Mouse (Mus musculus): ENCODE results near the gene Hopx. TPM values are rescaled to one million over a fixed set of nuclear protein-coding genes. Genes with fewer than 3 reads are reported as not detected.

Hopx gene
- polyA plus RNA-seq, 1 experiment from 2014 or later: 8.8 TPM

GRCm38 (mm10) chr5:77080761-77081160 lies 34.2 kb downstream of the Hopx start:
- Histone ChIP-seq H3K9me3 (no peaks in the 10 kb centered on the region), H3K27ac (replicated peaks) (no peak overlapping the region), H3K9ac (no peak overlapping the region), H3K27me3 (no peaks in the 10 kb centered on the region), H3K36me3 (no peaks in the 10 kb centered on the region), H3K4me1 (replicated peaks) (no peaks in the 10 kb centered on the region), H3K4me3 (no peak overlapping the region), H3K4me2 (no peak overlapping the region)
- no peak for ATAC-seq (ENCODE audit: low read depth)
- 91% methylated on average over 4 of the region's 4 CpGs for WGBS

GRCm38 (mm10) chr5:77075951-77076350 lies 39.0 kb downstream of the Hopx start:
- no peak overlapping the region for H3K27ac ChIP-seq (replicated peaks)
- no peak overlapping the region for H3K9ac ChIP-seq
- no peaks in the 10 kb centered on the region for H3K27me3 ChIP-seq
- no peak overlapping the region for H3K4me2 ChIP-seq
- 93% methylated on average over 4 of the region's 4 CpGs for WGBS
- ATAC-seq (ENCODE audit: low read depth): no peak
- H3K36me3 ChIP-seq: no peaks in the 10 kb centered on the region
- H3K4me3 ChIP-seq: no peak overlapping the region
- no peaks in the 10 kb centered on the region for H3K4me1 ChIP-seq (replicated peaks)
- no peaks in the 10 kb centered on the region for H3K9me3 ChIP-seq

GRCm38 (mm10) chr5:77074914-77075313 lies 40.0 kb downstream of the Hopx start:
- Histone ChIP-seq H3K27me3 (no peaks in the 10 kb centered on the region), H3K4me1 (replicated peaks) (no peaks in the 10 kb centered on the region), H3K4me3 (no peak overlapping the region), H3K9ac (no peak overlapping the region), H3K27ac (replicated peaks) (no peak overlapping the region), H3K4me2 (no peak overlapping the region), H3K9me3 (no peaks in the 10 kb centered on the region), H3K36me3 (no peaks in the 10 kb centered on the region)
- 80% methylated on average over 2 of the region's 2 CpGs for WGBS
- ATAC-seq (ENCODE audit: low read depth): no peak

- Histone ChIP-seq H3K4me3 (no peak overlapping the region), H3K27me3 (no peaks in the 10 kb centered on the region), H3K9ac (no peak overlapping the region), H3K4me1 (replicated peaks) (no peaks in the 10 kb centered on the region), H3K36me3 (no peaks in the 10 kb centered on the region), H3K9me3 (no peaks in the 10 kb centered on the region), H3K4me2 (no peak overlapping the region), H3K27ac (replicated peaks) (no peak overlapping the region)
- 91% methylated on average over 8 of the region's 8 CpGs for WGBS
- no peak for ATAC-seq (ENCODE audit: low read depth)
Measured at GRCm38 (mm10) chr5:77073794-77074193, 41.1 kb downstream of the Hopx start.

GRCm38 (mm10) chr5:77071626-77072025 lies 43.3 kb downstream of the Hopx start:
- Histone ChIP-seq H3K9ac (no peak overlapping the region), H3K4me1 (replicated peaks) (no peaks in the 10 kb centered on the region), H3K4me3 (no peak overlapping the region), H3K4me2 (no peak overlapping the region), H3K27ac (replicated peaks) (no peak overlapping the region), H3K9me3 (no peaks in the 10 kb centered on the region), H3K27me3 (no peaks in the 10 kb centered on the region), H3K36me3 (no peaks in the 10 kb centered on the region)
- 79% methylated on average over 3 of the region's 3 CpGs for WGBS
- no peak for ATAC-seq (ENCODE audit: low read depth)

GRCm38 (mm10) chr5:77070987-77071386 lies 43.9 kb downstream of the Hopx start:
- WGBS: 81% methylated on average over 2 of the region's 2 CpGs
- H3K36me3 ChIP-seq: no peaks in the 10 kb centered on the region
- no peak overlapping the region for H3K4me2 ChIP-seq
- no peaks in the 10 kb centered on the region for H3K4me1 ChIP-seq (replicated peaks)
- ATAC-seq (ENCODE audit: low read depth): no peak
- no peak overlapping the region for H3K4me3 ChIP-seq
- H3K27me3 ChIP-seq: no peaks in the 10 kb centered on the region
- no peak overlapping the region for H3K27ac ChIP-seq (replicated peaks)
- H3K9me3 ChIP-seq: no peaks in the 10 kb centered on the region
- no peak overlapping the region for H3K9ac ChIP-seq

- no peak overlapping the region for H3K4me3 ChIP-seq
- H3K27me3 ChIP-seq: no peaks in the 10 kb centered on the region
Measured at GRCm38 (mm10) chr5:77067321-77067720, 47.6 kb downstream of the Hopx start.

GRCm38 (mm10) chr5:77061372-77062038 lies 53.4 kb downstream of the Hopx start:
- Histone ChIP-seq H3K9ac (no peak overlapping the region), H3K4me3 (no peak overlapping the region), H3K27me3 (no peaks in the 10 kb centered on the region), H3K9me3 (no peaks in the 10 kb centered on the region), H3K36me3 (no peaks in the 10 kb centered on the region), H3K4me2 (no peak overlapping the region), H3K27ac (replicated peaks) (no peak overlapping the region), H3K4me1 (replicated peaks) (no peaks in the 10 kb centered on the region; the same call in 1 of the 2 replicates)
- no peak for ATAC-seq (ENCODE audit: low read depth)
- WGBS: 35% methylated on average over 17 of the region's 17 CpGs

More at GRCm38 (mm10) chr5:77067321-77067720, 47.6 kb downstream of the Hopx start:
- no peaks in the 10 kb centered on the region for H3K36me3 ChIP-seq
- no peak for ATAC-seq (ENCODE audit: low read depth)
- no peaks in the 10 kb centered on the region for H3K9me3 ChIP-seq
- H3K27ac ChIP-seq (replicated peaks): no peak overlapping the region
- no peak overlapping the region for H3K9ac ChIP-seq
- 86% methylated on average over 8 of the region's 8 CpGs for WGBS
- no peaks in the 10 kb centered on the region for H3K4me1 ChIP-seq (replicated peaks)
- no peak overlapping the region for H3K4me2 ChIP-seq

GRCm38 (mm10) chr5:77060363-77060762 lies 54.6 kb downstream of the Hopx start:
- no peaks in the 10 kb centered on the region for H3K9me3 ChIP-seq
- no peak overlapping the region for H3K9ac ChIP-seq
- H3K4me3 ChIP-seq: no peak overlapping the region
- no peak for ATAC-seq (ENCODE audit: low read depth)
- no peak overlapping the region for H3K27ac ChIP-seq (replicated peaks)
- WGBS: 52% methylated on average over 10 of the region's 10 CpGs
- H3K4me2 ChIP-seq: no peak overlapping the region
- no peaks in the 10 kb centered on the region for H3K36me3 ChIP-seq
- no peaks in the 10 kb centered on the region for H3K27me3 ChIP-seq
- H3K4me1 ChIP-seq (replicated peaks): no peaks in the 10 kb centered on the region; the same call in 1 of the 2 replicates

- WGBS: 52% methylated on average over 12 of the region's 12 CpGs
- Histone ChIP-seq H3K4me3 (no peak overlapping the region), H3K27me3 (no peaks in the 10 kb centered on the region), H3K36me3 (no peaks in the 10 kb centered on the region), H3K27ac (replicated peaks) (no peak overlapping the region), H3K4me1 (replicated peaks) (no peaks in the 10 kb centered on the region; the same call in 1 of the 2 replicates), H3K9me3 (no peaks in the 10 kb centered on the region), H3K9ac (no peak overlapping the region), H3K4me2 (no peak overlapping the region)
- no peak for ATAC-seq (ENCODE audit: low read depth)
Measured at GRCm38 (mm10) chr5:77056881-77057440, 58.0 kb downstream of the Hopx start.

- no peak overlapping the region for H3K9ac ChIP-seq
- no peaks in the 10 kb centered on the region for H3K27me3 ChIP-seq
- no peaks in the 10 kb centered on the region for H3K9me3 ChIP-seq
- WGBS: 96% methylated on average over 5 of the region's 5 CpGs
- no peak overlapping the region for H3K4me2 ChIP-seq
- no peak overlapping the region for H3K27ac ChIP-seq (replicated peaks)
- H3K36me3 ChIP-seq: no peaks in the 10 kb centered on the region
- no peaks in the 10 kb centered on the region for H3K4me1 ChIP-seq (replicated peaks)
- no peak for ATAC-seq (ENCODE audit: low read depth)
- H3K4me3 ChIP-seq: no peak overlapping the region
Measured at GRCm38 (mm10) chr5:77052616-77053015, 62.3 kb downstream of the Hopx start.

- no peaks in the 10 kb centered on the region for H3K9me3 ChIP-seq
- no peak for ATAC-seq (ENCODE audit: low read depth)
- 45% methylated on average over 5 of the region's 5 CpGs for WGBS
- no peak overlapping the region for H3K27ac ChIP-seq (replicated peaks)
- no peak overlapping the region for H3K4me2 ChIP-seq
- no peaks in the 10 kb centered on the region for H3K36me3 ChIP-seq
- H3K4me3 ChIP-seq: no peak overlapping the region
- no peaks in the 10 kb centered on the region for H3K4me1 ChIP-seq (replicated peaks)
- H3K9ac ChIP-seq: no peak overlapping the region
- no peaks in the 10 kb centered on the region for H3K27me3 ChIP-seq
Measured at GRCm38 (mm10) chr5:77044362-77044761, 70.6 kb downstream of the Hopx start.

GRCm38 (mm10) chr5:77039391-77039790 lies 75.5 kb downstream of the Hopx start:
- Histone ChIP-seq H3K27ac (replicated peaks) (no peak overlapping the region), H3K9ac (no peak overlapping the region), H3K36me3 (no peaks in the 10 kb centered on the region), H3K4me2 (no peak overlapping the region), H3K27me3 (no peaks in the 10 kb centered on the region), H3K4me3 (no peak overlapping the region), H3K4me1 (replicated peaks) (no peaks in the 10 kb centered on the region), H3K9me3 (peaks cover 7% of the 10 kb centered on the region; the same call in 1 of the 2 replicates)
- no peak for ATAC-seq (ENCODE audit: low read depth)

All from neural tube, embryonic 13.5 days (tissue).